Mouse (Mus musculus): ENCODE data around the gene Prl3c1. TPM values are rescaled to one million over a fixed set of nuclear protein-coding genes. Genes with fewer than 3 reads are reported as not detected.
"Not testable (repeated sequence)": the region's sequence is repeated elsewhere in the genome, so short reads cannot be mapped to it uniquely, and the experiment has no call there.

Prl3c1 gene
- not detected in 2 replicates for total RNA-seq (2014; rRNA removed)
- not detected in 2 replicates for polyA plus RNA-seq (2012; rRNA removed)

- Histone ChIP-seq H3K36me3 (ENCODE audit: control insufficient read depth, insufficient read depth, low read length) (no peaks in the 10 kb centered on the region), H3K27me3 (ENCODE audit: control insufficient read depth, insufficient read depth, low read length) (no peaks in the 10 kb centered on the region), H3K27ac (replicated peaks; ENCODE audit: insufficient read depth, low read depth, low read length) (no peak within 1 kb of the TSS), H3K4me3 (ENCODE audit: insufficient read depth, low read depth, low read length) (no peak within 1 kb of the TSS), H3K79me2 (ENCODE audit: control insufficient read depth, insufficient read depth, low read length) (no peaks in the 10 kb centered on the region), H3K9ac (ENCODE audit: low read depth, low read length) (no peak within 1 kb of the TSS), H3K4me1 (ENCODE audit: control insufficient read depth, insufficient read depth, low read length) (no peaks in the 10 kb centered on the region)
- TF ChIP-seq POLR2A (IDR thresholded peaks at IDR 0.05; ENCODE audit: extremely low read depth, insufficient read depth, low read length) (no peak), CTCF (IDR thresholded peaks at IDR 0.05; ENCODE audit: low read depth, low read length) (no peak)
- no peak for DNase-seq (ENCODE audit: extremely low read depth, low read depth, low spot score)
- 70% methylated on average over 1 of the region's 1 CpGs for WGBS
Observed at GRCm38 (mm10) chr13:27196359-27196758, at the start of gene Prl3c1. Gene Prl3c1 (plus strand): TSS chr13:27196659.

DNA sequence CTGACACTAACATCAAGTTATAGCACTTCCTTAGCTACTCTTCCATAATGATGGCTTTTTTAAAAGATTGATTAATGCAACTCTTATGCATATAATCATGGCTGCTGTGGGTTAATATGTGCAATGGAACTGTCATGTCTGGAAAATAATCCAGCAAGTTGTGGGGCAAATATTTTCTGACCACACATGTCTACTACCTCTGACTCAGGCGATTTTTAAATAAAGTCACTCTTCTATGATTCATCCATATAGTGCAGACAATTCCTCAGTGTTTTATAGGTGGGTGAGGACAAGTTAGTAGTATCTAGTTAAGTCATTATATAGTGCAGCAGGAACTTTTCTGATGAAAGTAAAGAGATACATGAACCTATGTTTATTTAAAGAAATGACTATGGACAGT lies 48.2 kb upstream of the Prl3c1 start:
- H3K27ac ChIP-seq (replicated peaks; ENCODE audit: insufficient read depth, low read depth, low read length), result no peak overlapping the region
- H3K36me3 ChIP-seq (ENCODE audit: control insufficient read depth, insufficient read depth, low read length), result no peaks in the 10 kb centered on the region
- H3K4me3 ChIP-seq (ENCODE audit: insufficient read depth, low read depth, low read length), result no peak overlapping the region
- H3K27me3 ChIP-seq (ENCODE audit: control insufficient read depth, insufficient read depth, low read length), result no peaks in the 10 kb centered on the region
- no peak overlapping the region for H3K9ac ChIP-seq (ENCODE audit: low read depth, low read length)
- no peaks in the 10 kb centered on the region for H3K4me1 ChIP-seq (ENCODE audit: control insufficient read depth, insufficient read depth, low read length)
- no peaks in the 10 kb centered on the region for H3K79me2 ChIP-seq (ENCODE audit: control insufficient read depth, insufficient read depth, low read length)
- TF ChIP-seq CTCF (IDR thresholded peaks at IDR 0.05; ENCODE audit: low read depth, low read length), result no peak
- TF ChIP-seq POLR2A (IDR thresholded peaks at IDR 0.05; ENCODE audit: extremely low read depth, insufficient read depth, low read length), result no peak
- 45% methylated on average over 1 of the region's 1 CpGs for WGBS
- no peak for DNase-seq (ENCODE audit: extremely low read depth, low read depth, low spot score)

DNA sequence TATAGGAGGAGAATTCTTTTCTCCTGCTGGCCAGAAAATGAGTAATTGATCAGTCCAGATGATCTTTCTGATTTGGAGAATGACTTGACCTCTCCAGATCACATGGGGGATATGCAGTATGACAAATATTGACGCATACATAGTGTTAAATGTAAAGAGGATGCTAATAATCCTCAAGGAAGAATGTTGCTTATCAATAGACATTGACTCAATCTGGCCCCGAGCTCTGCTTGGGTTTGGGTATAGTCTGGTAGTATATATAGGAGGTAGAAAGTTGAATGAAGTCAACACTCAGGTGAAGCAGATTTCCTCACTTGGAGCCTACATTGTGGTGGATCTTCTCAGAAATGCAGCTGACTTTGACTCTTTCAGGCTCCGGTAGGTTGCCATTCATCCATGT lies 40.0 kb upstream of the Prl3c1 start, which contains the start of gene Prl3d3:
Prl3d3 (plus strand) TSS at position 301 of the 400 bp plus-strand sequence.
- DNase-seq (ENCODE audit: extremely low read depth, low read depth, low spot score); H3K4me3 ChIP-seq (ENCODE audit: insufficient read depth, low read depth, low read length); H3K36me3 ChIP-seq (ENCODE audit: control insufficient read depth, insufficient read depth, low read length); H3K27ac ChIP-seq (replicated peaks; ENCODE audit: insufficient read depth, low read depth, low read length); H3K9ac ChIP-seq (ENCODE audit: low read depth, low read length); H3K27me3 ChIP-seq (ENCODE audit: control insufficient read depth, insufficient read depth, low read length); H3K79me2 ChIP-seq (ENCODE audit: control insufficient read depth, insufficient read depth, low read length); H3K4me1 ChIP-seq (ENCODE audit: control insufficient read depth, insufficient read depth, low read length): not testable (repeated sequence)
- WGBS, result 76% methylated on average over 3 of the region's 3 CpGs

DNA sequence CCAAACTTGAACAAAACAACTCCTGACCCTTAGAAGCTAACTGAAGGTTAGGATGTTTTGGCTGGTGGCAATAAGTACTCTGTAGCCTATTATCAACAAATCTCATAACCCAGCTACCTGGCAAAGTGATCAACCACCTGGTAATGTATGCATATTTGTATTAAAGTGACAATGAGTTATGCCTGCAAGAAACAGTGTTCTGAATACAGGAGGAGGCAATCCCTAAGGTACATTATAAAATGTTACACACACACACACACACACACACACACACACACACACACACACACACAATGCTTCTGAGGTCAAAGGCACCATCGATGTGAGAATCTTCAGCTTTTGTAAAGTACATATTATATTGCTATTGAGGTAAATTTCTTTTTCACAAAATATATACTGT lies 45.1 kb downstream of the Prl3c1 start, which contains the start of gene Prl3b1:
Prl3b1 (plus strand) TSS at position 301 of the 400 bp plus-strand sequence.
- no peak within 1 kb of the TSS for H3K4me3 ChIP-seq (ENCODE audit: insufficient read depth, low read depth, low read length)
- H3K9ac ChIP-seq (ENCODE audit: low read depth, low read length), result no peak within 1 kb of the TSS
- no peaks in the 10 kb centered on the region for H3K27me3 ChIP-seq (ENCODE audit: control insufficient read depth, insufficient read depth, low read length)
- no peaks in the 10 kb centered on the region for H3K4me1 ChIP-seq (ENCODE audit: control insufficient read depth, insufficient read depth, low read length)
- no peaks in the 10 kb centered on the region for H3K79me2 ChIP-seq (ENCODE audit: control insufficient read depth, insufficient read depth, low read length)
- 90% methylated on average over 1 of the region's 1 CpGs for whole genome bisulfite sequencing
- no peaks in the 10 kb centered on the region for H3K36me3 ChIP-seq (ENCODE audit: control insufficient read depth, insufficient read depth, low read length)
- no peak for DNase-seq (ENCODE audit: extremely low read depth, low read depth, low spot score)
- H3K27ac ChIP-seq (replicated peaks; ENCODE audit: insufficient read depth, low read depth, low read length), result no peak within 1 kb of the TSS
- TF ChIP-seq POLR2A (IDR thresholded peaks at IDR 0.05; ENCODE audit: extremely low read depth, insufficient read depth, low read length) (no peak), CTCF (IDR thresholded peaks at IDR 0.05; ENCODE audit: low read depth, low read length) (no peak)

Other genes starting within 250 kb of the Prl3c1 start
- not detected in 2 replicates for gene Prl, start 139.1 kb upstream of the Prl3c1 start, total RNA-seq (2014; rRNA removed)
- not detected in 2 replicates for gene Prl, start 139.1 kb upstream of the Prl3c1 start, polyA plus RNA-seq (2012; rRNA removed)
- gene Prl3d1, start 102.5 kb upstream of the Prl3c1 start, total RNA-seq (2014; rRNA removed), result not detected in 2 replicates
- not detected in 2 replicates for gene Prl3d1, start 102.5 kb upstream of the Prl3c1 start, polyA plus RNA-seq (2012; rRNA removed)
- not detected in 2 replicates for gene Prl3d2, start 75.0 kb upstream of the Prl3c1 start, total RNA-seq (2014; rRNA removed)
- not detected in 2 replicates for gene Prl3d2, start 75.0 kb upstream of the Prl3c1 start, polyA plus RNA-seq (2012; rRNA removed)
- not detected in 2 replicates for gene Prl3d3, start 39.9 kb upstream of the Prl3c1 start, total RNA-seq (2014; rRNA removed)
- gene Prl3d3, start 39.9 kb upstream of the Prl3c1 start, polyA plus RNA-seq (2012; rRNA removed), result not detected in 2 replicates
- gene Prl3b1, start 45.2 kb downstream of the Prl3c1 start, total RNA-seq (2014; rRNA removed), result not detected in 2 replicates
- gene Prl3b1, start 45.2 kb downstream of the Prl3c1 start, polyA plus RNA-seq (2012; rRNA removed), result not detected in 2 replicates
- not detected in 2 replicates for gene Prl3a1, start 62.8 kb downstream of the Prl3c1 start, total RNA-seq (2014; rRNA removed)
- gene Prl3a1, start 62.8 kb downstream of the Prl3c1 start, polyA plus RNA-seq (2012; rRNA removed), result not detected in 2 replicates
- gene Prl6a1, start 116.0 kb downstream of the Prl3c1 start, total RNA-seq (2014; rRNA removed), result not detected in 2 replicates
- not detected in 2 replicates for gene Prl6a1, start 116.0 kb downstream of the Prl3c1 start, polyA plus RNA-seq (2012; rRNA removed)
- gene Prl8a2, start 149.0 kb downstream of the Prl3c1 start, total RNA-seq (2014; rRNA removed), result not detected in 2 replicates
- gene Prl8a2, start 149.0 kb downstream of the Prl3c1 start, polyA plus RNA-seq (2012; rRNA removed), result not detected in 2 replicates
- not detected in 2 replicates for gene Prl2b1, start 194.2 kb downstream of the Prl3c1 start, total RNA-seq (2014; rRNA removed)
- gene Prl2b1, start 194.2 kb downstream of the Prl3c1 start, polyA plus RNA-seq (2012; rRNA removed), result not detected in 2 replicates
- not detected in 2 replicates for gene Prl8a6, start 242.0 kb downstream of the Prl3c1 start, total RNA-seq (2014; rRNA removed)
- not detected in 2 replicates for gene Prl8a6, start 242.0 kb downstream of the Prl3c1 start, polyA plus RNA-seq (2012; rRNA removed)

Measured in liver, adult 2 months (tissue).